Mouse (Mus musculus) cerebellum, adult 9-10 months (tissue): ENCODE data around the gene P3h3.
"Not testable (repeated sequence)": the region's sequence is repeated elsewhere in the genome, so short reads cannot be mapped to it uniquely, and the experiment has no call there.

Experiments used
- DNase-seq: peaks from one replicate; pipeline ENCODE4 v3.0.0; 2022

Gene P3h3

GRCm38 (mm10) chr6:124856916-124857839, at the start of gene P3h3:
Gene P3h3, minus strand, starts transcription at chr6:124857752.
- peak; percentile 94 for DNase-seq

GRCm38 (mm10) chr6:124904991-124905860, 47.7 kb upstream of the P3h3 start:
- peak; percentile 70 for DNase-seq

GRCm38 (mm10) chr6:124904161-124904981, 46.8 kb upstream of the P3h3 start:
- DNase-seq: peak; percentile 91

- DNase-seq: peak; percentile 99
Measured at GRCm38 (mm10) chr6:124903580-124904151, 46.1 kb upstream of the P3h3 start.

- no peak for DNase-seq
Measured at GRCm38 (mm10) chr6:124901851-124902250, 44.3 kb upstream of the P3h3 start.

GRCm38 (mm10) chr6:124900801-124901480, 43.4 kb upstream of the P3h3 start:
- peak; percentile 49 for DNase-seq

- DNase-seq: peak; percentile 62
Measured at GRCm38 (mm10) chr6:124900056-124900800, 42.7 kb upstream of the P3h3 start.

- DNase-seq: no peak
Measured at GRCm38 (mm10) chr6:124898359-124898758, 40.8 kb upstream of the P3h3 start.

GRCm38 (mm10) chr6:124894113-124894512, 36.6 kb upstream of the P3h3 start:
- not testable (repeated sequence) for DNase-seq

- DNase-seq: no peak
Measured at GRCm38 (mm10) chr6:124890997-124891396, 33.4 kb upstream of the P3h3 start.

- no peak for DNase-seq
Measured at GRCm38 (mm10) chr6:124888555-124889125, 31.1 kb upstream of the P3h3 start.

- DNase-seq: no peak
Measured at GRCm38 (mm10) chr6:124887986-124888385, 30.4 kb upstream of the P3h3 start, which contains the start of gene Cd4. Gene Cd4, minus strand, starts transcription at chr6:124888221.

- DNase-seq: no peak
Measured at GRCm38 (mm10) chr6:124885956-124886381, 28.4 kb upstream of the P3h3 start.

GRCm38 (mm10) chr6:124884714-124885500, 27.4 kb upstream of the P3h3 start:
- peak; percentile 84 for DNase-seq

- no peak for DNase-seq
Measured at GRCm38 (mm10) chr6:124883351-124883750, 25.8 kb upstream of the P3h3 start.

- no peak for DNase-seq
Measured at GRCm38 (mm10) chr6:124881821-124882220, 24.3 kb upstream of the P3h3 start.

GRCm38 (mm10) chr6:124879390-124879789, 21.8 kb upstream of the P3h3 start:
- DNase-seq: no peak

- DNase-seq: no peak
Measured at GRCm38 (mm10) chr6:124874348-124874747, 16.8 kb upstream of the P3h3 start.

- no peak for DNase-seq
Measured at GRCm38 (mm10) chr6:124866560-124866959, 9.0 kb upstream of the P3h3 start.
